Mouse (Mus musculus) heart, embryonic 14.5 days (tissue): ENCODE results near the gene Senp6. TPM values are rescaled to one million over a fixed set of nuclear protein-coding genes. Genes with fewer than 3 reads are reported as not detected.
A peak's percentile ranks its signal among the peaks of the same experiment; 100 is the strongest.
"Not testable (repeated sequence)": the region's sequence is repeated elsewhere in the genome, so short reads cannot be mapped to it uniquely, and the experiment has no call there.

Experiments used
- ATAC-seq: fragments of 200-750 bp; cut with Nextera tagmentation; 2 replicates; pipeline ENCODE4 v1.8.0; 2017; ENCODE audit warnings: low read depth, moderate TSS enrichment; ENCODE audit not compliant: insufficient number of reproducible peaks, insufficient read depth, low FRiP score
- H3K27ac ChIP-seq, 2 experiments: fragments of 200-500 bp in 1 of 2; fragments of 300-500 bp in 1 of 2; sonication (generic) in 1 of 2; replicated peaks in 1 of 2; 2 replicates each; pipeline ENCODE4 v1.5.1; 2012 to 2014; ENCODE audit warnings: low read depth in 2 of 2, low read length in 2 of 2, control low read depth in 1 of 2, mild to moderate bottlenecking in 1 of 2, mixed read lengths in 1 of 2; ENCODE audit not compliant: control insufficient read depth in 1 of 2, insufficient read depth in 1 of 2
- H3K27me3 ChIP-seq: fragments of 300-500 bp; sonication (generic); 2 replicates; pipeline ENCODE4 v1.6.1; 2014; ENCODE audit warnings: mild to moderate bottlenecking, low read length, control low read depth; ENCODE audit not compliant: control insufficient read depth, insufficient read depth
- H3K36me3 ChIP-seq: fragments of 300-500 bp; sonication (generic); 2 replicates; pipeline ENCODE4 v1.6.1; 2014; ENCODE audit warnings: mild to moderate bottlenecking, control low read depth, low read length, mixed read lengths; ENCODE audit not compliant: control insufficient read depth, insufficient read depth
- H3K4me1 ChIP-seq, 2 experiments: fragments of 200-500 bp in 1 of 2; fragments of 300-500 bp in 1 of 2; sonication (generic) in 1 of 2; 2 replicates each; pipeline ENCODE4 v1.6.1; 2012 to 2014; ENCODE audit warnings: low read length in 2 of 2, control low read depth in 1 of 2, mixed read lengths in 1 of 2; ENCODE audit not compliant: control insufficient read depth in 2 of 2, insufficient read depth in 2 of 2
- H3K4me2 ChIP-seq: fragments of 300-500 bp; sonication (generic); 2 replicates; pipeline ENCODE4 v1.6.1; 2014; ENCODE audit warnings: mild to moderate bottlenecking, low read length
- H3K4me3 ChIP-seq, 2 experiments: fragments of 200-500 bp in 1 of 2; fragments of 300-500 bp in 1 of 2; sonication (generic) in 1 of 2; 2 replicates each; pipeline ENCODE4 v1.5.1; 2012 to 2014; ENCODE audit warnings: low read length in 2 of 2, mild to moderate bottlenecking in 2 of 2, control low read depth in 1 of 2, low read depth in 1 of 2, moderate library complexity in 1 of 2; ENCODE audit not compliant: control insufficient read depth in 1 of 2, insufficient read depth in 1 of 2
- H3K9ac ChIP-seq: fragments of 300-500 bp; sonication (generic); 2 replicates; pipeline ENCODE4 v1.6.1; 2014; ENCODE audit warnings: mild to moderate bottlenecking, low read length
- H3K9me3 ChIP-seq: fragments of 300-500 bp; sonication (generic); 2 replicates; pipeline ENCODE4 v1.6.1; 2016; ENCODE audit warnings: low read length, control low read depth; ENCODE audit not compliant: control insufficient read depth
- WGBS: fragments of 180-500 bp; shearing (Covaris S2); extraction: QIAGEN DNeasy Blood & Tissue Kit; methylation state at CpG from one replicate; pipeline ENCODE4 v1.1.7; 2014; 5-methylcytosine and 5-hydroxymethylcytosine counted together
- polyA plus RNA-seq: library from polyadenylated mRNA; unstranded; fragments of >200 nt; fragmentation: Nextera tagmentation; extraction: Ambion mirVana; gene quantifications from 2 replicates; pipeline ENCODE4 v1.2.1, GENCODE M21; 2014

Gene Senp6
- polyA plus RNA-seq, 1 experiment from 2014 or later = 51.7 TPM

DNA sequence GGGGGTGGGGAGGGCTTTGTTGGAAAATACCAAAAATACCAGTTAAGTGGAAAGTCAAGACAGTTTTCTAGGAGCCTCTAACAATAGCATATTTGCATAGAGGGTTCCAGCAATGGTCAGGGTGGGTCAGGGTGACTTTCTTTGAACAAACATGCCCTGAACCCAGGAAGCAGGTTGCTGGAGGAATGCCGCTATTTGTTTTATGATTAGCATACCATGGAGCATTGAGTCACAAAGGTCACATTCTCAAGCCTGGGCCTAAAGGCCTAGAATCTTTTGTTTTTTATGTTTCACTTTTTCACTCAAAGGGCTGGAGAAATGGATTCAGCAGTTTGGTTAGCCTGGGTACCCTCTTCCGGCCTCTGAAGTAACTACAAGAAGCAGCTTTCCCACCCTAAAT lies 1.2 kb upstream of the Senp6 start:
- WGBS = 92% methylated on average over 2 of the region's 2 CpGs
- not testable (repeated sequence) for H3K27me3 ChIP-seq, H3K27ac ChIP-seq, H3K9me3 ChIP-seq, H3K4me3 ChIP-seq, ATAC-seq, H3K36me3 ChIP-seq, H3K9ac ChIP-seq, H3K4me2 ChIP-seq
- peaks cover 0 to 12% of the 10 kb centered on the region in 2 experiments; a peak in 2 of 4 replicates for H3K4me1 ChIP-seq

- peak; percentile 72 for ATAC-seq
- Histone ChIP-seq H3K36me3 (no peaks in the 10 kb centered on the region), H3K9ac (peak overlapping the region; percentile 97), H3K9me3 (peaks cover 7% of the 10 kb centered on the region; the same call in 1 of the 2 replicates), H3K27me3 (no peaks in the 10 kb centered on the region), H3K4me1 (peaks cover 0 to 31% of the 10 kb centered on the region in 2 experiments; a peak in 3 of 4 replicates), H3K4me3 (peak overlapping the region; percentile 66 to 98), H3K27ac (peak overlapping the region; percentile 97 to 99), H3K4me2 (peak overlapping the region; percentile 71)
- WGBS = under 1% methylated on average over 71 of the region's 93 CpGs
Observed at GRCm38 (mm10) chr9:80067221-80068027, 721 bp downstream of the Senp6 start.

- Histone ChIP-seq H3K9ac (peak overlapping the region; percentile 97), H3K4me1 (peaks cover 0 to 36% of the 10 kb centered on the region in 2 experiments; a peak in 3 of 4 replicates), H3K27me3 (no peaks in the 10 kb centered on the region), H3K36me3 (no peaks in the 10 kb centered on the region), H3K4me2 (peak overlapping the region; percentile 71), H3K27ac (peak overlapping the region; percentile 97 to 99), H3K9me3 (peaks cover 7% of the 10 kb centered on the region; the same call in 1 of the 2 replicates), H3K4me3 (peak overlapping the region; percentile 66 to 98)
- ATAC-seq = no peak
- WGBS = under 1% methylated on average over 18 of the region's 18 CpGs
Observed at GRCm38 (mm10) chr9:80068028-80068515, 1.4 kb downstream of the Senp6 start.

DNA sequence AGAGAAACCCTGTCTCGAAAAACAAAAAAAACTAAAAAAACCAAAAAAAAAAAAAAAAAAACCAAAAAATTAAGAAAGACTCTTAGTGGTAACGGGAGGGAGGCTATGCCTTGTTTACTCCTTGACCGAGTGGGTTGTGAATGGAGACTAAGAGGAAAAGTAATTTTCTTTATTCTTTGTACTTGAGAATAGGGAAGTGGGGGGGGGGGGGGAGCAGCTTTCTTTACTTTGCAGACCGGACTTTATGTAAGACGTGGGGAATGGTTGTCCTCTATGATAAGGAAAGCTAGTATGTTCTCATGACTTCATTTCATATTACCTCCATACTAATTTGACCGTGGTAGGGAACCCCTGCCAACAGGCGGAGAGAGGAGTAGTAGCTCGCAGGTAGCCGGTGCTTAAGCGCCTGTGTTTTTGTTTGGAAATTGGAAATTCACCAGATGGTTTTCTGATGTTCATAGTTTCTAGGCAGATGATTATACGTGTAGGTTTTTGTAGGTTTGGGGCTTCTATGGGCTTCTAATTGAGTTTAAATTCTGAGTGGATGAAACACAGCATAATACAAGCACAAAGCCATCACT lies 2.1 kb downstream of the Senp6 start:
- Histone ChIP-seq H3K36me3 (no peaks in the 10 kb centered on the region), H3K27ac (0 out of 4 replicates have a peak overlapping the region, but pooled peaks of 1 of the 2 experiments have one; percentile 33), H3K4me1 (peaks cover 0 to 44% of the 10 kb centered on the region in 2 experiments; a peak in 3 of 4 replicates), H3K9ac (peak overlapping the region; percentile 97), H3K4me2 (peak overlapping the region; percentile 71), H3K27me3 (no peaks in the 10 kb centered on the region), H3K9me3 (peaks cover 7% of the 10 kb centered on the region; the same call in 1 of the 2 replicates), H3K4me3 (peak overlapping the region; percentile 66 to 98)
- no peak for ATAC-seq
- WGBS = 35% methylated on average over 11 of the region's 11 CpGs

- H3K4me3 ChIP-seq = no peak overlapping the region
- peaks cover 0 to 53% of the 10 kb centered on the region in 2 experiments; a peak in 3 of 4 replicates for H3K4me1 ChIP-seq
- ATAC-seq = no peak
- 80% methylated on average over 3 of the region's 3 CpGs for WGBS
- no peak overlapping the region for H3K27ac ChIP-seq
- H3K36me3 ChIP-seq = no peaks in the 10 kb centered on the region
- H3K4me2 ChIP-seq = no peak overlapping the region
- no peaks in the 10 kb centered on the region for H3K27me3 ChIP-seq
- H3K9ac ChIP-seq = no peak overlapping the region
- peaks cover 6% of the 10 kb centered on the region; the same call in 1 of the 2 replicates for H3K9me3 ChIP-seq
Observed at GRCm38 (mm10) chr9:80070026-80070425, 3.3 kb downstream of the Senp6 start.

GRCm38 (mm10) chr9:80071616-80072015 lies 4.9 kb downstream of the Senp6 start:
- Histone ChIP-seq H3K9ac (peak overlapping the region; percentile 40), H3K4me1 (peaks cover 0 to 60% of the 10 kb centered on the region in 2 experiments; a peak in 3 of 4 replicates), H3K36me3 (no peaks in the 10 kb centered on the region)

DNA sequence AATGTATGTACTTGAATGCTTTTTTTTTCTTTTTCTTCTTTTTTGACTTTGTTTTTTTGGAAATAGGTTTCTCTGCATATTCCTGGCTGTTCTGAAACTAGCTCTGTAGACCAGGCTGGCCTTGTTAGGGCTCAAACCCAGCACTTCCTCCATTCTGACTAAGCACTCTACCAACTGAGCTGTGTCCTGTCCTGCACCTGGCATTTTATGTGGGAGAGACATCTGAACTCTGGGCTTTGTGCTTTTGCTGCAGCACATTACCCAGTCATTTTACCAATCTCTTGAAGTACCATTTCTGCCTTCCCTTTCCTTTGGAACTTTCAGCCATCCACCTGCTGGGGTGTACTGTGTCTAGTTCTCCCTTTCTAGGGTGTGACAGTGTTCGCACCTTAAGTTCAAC lies 7.4 kb downstream of the Senp6 start:
- no peaks in the 10 kb centered on the region for H3K36me3 ChIP-seq
- H3K9me3 ChIP-seq = no peaks in the 10 kb centered on the region
- 90% methylated on average over 1 of the region's 1 CpGs for WGBS
- no peak for ATAC-seq
- no peak overlapping the region for H3K27ac ChIP-seq
- H3K27me3 ChIP-seq = no peaks in the 10 kb centered on the region
- no peak overlapping the region for H3K4me3 ChIP-seq
- H3K4me2 ChIP-seq = no peak overlapping the region
- peaks cover 0 to 61% of the 10 kb centered on the region in 2 experiments; a peak in 3 of 4 replicates for H3K4me1 ChIP-seq
- H3K9ac ChIP-seq = no peak overlapping the region

More at GRCm38 (mm10) chr9:80071616-80072015, 4.9 kb downstream of the Senp6 start:
- H3K4me2 ChIP-seq = peak overlapping the region; percentile 21; the same call in 1 of the 2 replicates
- WGBS = 33% methylated on average over 3 of the region's 3 CpGs
- H3K9me3 ChIP-seq = no peaks in the 10 kb centered on the region
- H3K4me3 ChIP-seq = no peak overlapping the region
- H3K27ac ChIP-seq = peak overlapping the region in 1 of 2 experiments; percentile 50; a peak in 1 of 4 replicates
- ATAC-seq = no peak
- no peaks in the 10 kb centered on the region for H3K27me3 ChIP-seq
